Mouse (Mus musculus): ENCODE data around the gene Pax2. TPM values are rescaled to one million over a fixed set of nuclear protein-coding genes. Genes with fewer than 3 reads are reported as not detected.
A peak's percentile ranks its signal among the peaks of the same experiment; 100 is the strongest.

Pax2 gene
- polyA plus RNA-seq, 1 experiment from 2014 or later: not detected

GRCm38 (mm10) chr19:44745741-44746140 lies 10.1 kb upstream of the Pax2 start:
- ATAC-seq (replicated peaks; ENCODE audit: extremely low read depth, insufficient read depth, low FRiP score): no peak
- no peak overlapping the region for H3K4me3 ChIP-seq (ENCODE audit: low read length)
- WGBS: 11% methylated on average over 5 of the region's 6 CpGs
- H3K27ac ChIP-seq (ENCODE audit: low read length): no peak overlapping the region
- no peaks in the 10 kb centered on the region for H3K36me3 ChIP-seq (ENCODE audit: control insufficient read depth, insufficient read depth)
- H3K4me2 ChIP-seq (ENCODE audit: low read depth, low read length): no peak overlapping the region
- H3K27me3 ChIP-seq (ENCODE audit: control insufficient read depth, insufficient read depth, low read length): peaks cover 95% of the 10 kb centered on the region
- no peaks in the 10 kb centered on the region for H3K9me3 ChIP-seq (replicated peaks; ENCODE audit: control insufficient read depth, low read length)
- peaks cover 15% of the 10 kb centered on the region for H3K4me1 ChIP-seq (ENCODE audit: control insufficient read depth, insufficient read depth, low read length)
- H3K9ac ChIP-seq (ENCODE audit: low read length): no peak overlapping the region

- Histone ChIP-seq H3K4me1 (ENCODE audit: control insufficient read depth, insufficient read depth, low read length) (peaks cover 8% of the 10 kb centered on the region), H3K27ac (ENCODE audit: low read length) (no peak overlapping the region), H3K9me3 (replicated peaks; ENCODE audit: control insufficient read depth, low read length) (no peaks in the 10 kb centered on the region), H3K27me3 (ENCODE audit: control insufficient read depth, insufficient read depth, low read length) (peaks cover 94% of the 10 kb centered on the region), H3K4me2 (ENCODE audit: low read depth, low read length) (no peak overlapping the region; the same call in 1 of the 2 replicates), H3K9ac (ENCODE audit: low read length) (no peak overlapping the region), H3K36me3 (ENCODE audit: control insufficient read depth, insufficient read depth) (no peaks in the 10 kb centered on the region), H3K4me3 (ENCODE audit: low read length) (peak overlapping the region; percentile 28)
- 2% methylated on average over 41 of the region's 42 CpGs for WGBS
- ATAC-seq (replicated peaks; ENCODE audit: extremely low read depth, insufficient read depth, low FRiP score): no peak
Measured at GRCm38 (mm10) chr19:44746541-44747024, 9.3 kb upstream of the Pax2 start.

- H3K9me3 ChIP-seq (replicated peaks; ENCODE audit: control insufficient read depth, low read length): no peaks in the 10 kb centered on the region
- 13% methylated on average over 4 of the region's 4 CpGs for WGBS
- H3K9ac ChIP-seq (ENCODE audit: low read length): no peak overlapping the region
- no peak overlapping the region for H3K4me3 ChIP-seq (ENCODE audit: low read length)
- no peak overlapping the region for H3K4me2 ChIP-seq (ENCODE audit: low read depth, low read length)
- no peak for ATAC-seq (replicated peaks; ENCODE audit: extremely low read depth, insufficient read depth, low FRiP score)
- H3K36me3 ChIP-seq (ENCODE audit: control insufficient read depth, insufficient read depth): no peaks in the 10 kb centered on the region
- no peaks in the 10 kb centered on the region for H3K4me1 ChIP-seq (ENCODE audit: control insufficient read depth, insufficient read depth, low read length)
- H3K27ac ChIP-seq (ENCODE audit: low read length): no peak overlapping the region
- peaks cover 94% of the 10 kb centered on the region for H3K27me3 ChIP-seq (ENCODE audit: control insufficient read depth, insufficient read depth, low read length)
Measured at GRCm38 (mm10) chr19:44747471-44747870, 8.4 kb upstream of the Pax2 start.

GRCm38 (mm10) chr19:44748271-44748670 lies 7.6 kb upstream of the Pax2 start:
- H3K9me3 ChIP-seq (replicated peaks; ENCODE audit: control insufficient read depth, low read length): no peaks in the 10 kb centered on the region
- H3K4me3 ChIP-seq (ENCODE audit: low read length): no peak overlapping the region
- WGBS: 8% methylated on average over 5 of the region's 5 CpGs
- H3K9ac ChIP-seq (ENCODE audit: low read length): no peak overlapping the region
- ATAC-seq (replicated peaks; ENCODE audit: extremely low read depth, insufficient read depth, low FRiP score): no peak
- H3K27ac ChIP-seq (ENCODE audit: low read length): no peak overlapping the region
- peaks cover 95% of the 10 kb centered on the region for H3K27me3 ChIP-seq (ENCODE audit: control insufficient read depth, insufficient read depth, low read length)
- H3K36me3 ChIP-seq (ENCODE audit: control insufficient read depth, insufficient read depth): no peaks in the 10 kb centered on the region
- H3K4me1 ChIP-seq (ENCODE audit: control insufficient read depth, insufficient read depth, low read length): no peaks in the 10 kb centered on the region
- H3K4me2 ChIP-seq (ENCODE audit: low read depth, low read length): no peak overlapping the region

GRCm38 (mm10) chr19:44749061-44749990 lies 6.5 kb upstream of the Pax2 start:
- H3K27me3 ChIP-seq (ENCODE audit: control insufficient read depth, insufficient read depth, low read length): peaks cover 95% of the 10 kb centered on the region
- ATAC-seq (replicated peaks; ENCODE audit: extremely low read depth, insufficient read depth, low FRiP score): no peak
- no peak overlapping the region for H3K4me2 ChIP-seq (ENCODE audit: low read depth, low read length)
- H3K4me3 ChIP-seq (ENCODE audit: low read length): no peak overlapping the region
- H3K9me3 ChIP-seq (replicated peaks; ENCODE audit: control insufficient read depth, low read length): no peaks in the 10 kb centered on the region
- no peak overlapping the region for H3K27ac ChIP-seq (ENCODE audit: low read length)
- H3K4me1 ChIP-seq (ENCODE audit: control insufficient read depth, insufficient read depth, low read length): no peaks in the 10 kb centered on the region
- H3K9ac ChIP-seq (ENCODE audit: low read length): no peak overlapping the region
- H3K36me3 ChIP-seq (ENCODE audit: control insufficient read depth, insufficient read depth): no peaks in the 10 kb centered on the region
- 4% methylated on average over 18 of the region's 18 CpGs for WGBS

GRCm38 (mm10) chr19:44750051-44751041 lies 5.5 kb upstream of the Pax2 start:
- peaks cover 94% of the 10 kb centered on the region for H3K27me3 ChIP-seq (ENCODE audit: control insufficient read depth, insufficient read depth, low read length)
- H3K4me3 ChIP-seq (ENCODE audit: low read length): peak overlapping the region; percentile 5; the same call in 1 of the 2 replicates
- 0 out of 2 replicates have a peak, but pooled peaks cover 2% of the 10 kb centered on the region for H3K4me1 ChIP-seq (ENCODE audit: control insufficient read depth, insufficient read depth, low read length)
- no peak for ATAC-seq (replicated peaks; ENCODE audit: extremely low read depth, insufficient read depth, low FRiP score)
- H3K27ac ChIP-seq (ENCODE audit: low read length): no peak overlapping the region
- no peak overlapping the region for H3K9ac ChIP-seq (ENCODE audit: low read length)
- H3K4me2 ChIP-seq (ENCODE audit: low read depth, low read length): peak overlapping the region; percentile 32; the same call in 1 of the 2 replicates
- WGBS: under 1% methylated on average over 42 of the region's 42 CpGs
- H3K9me3 ChIP-seq (replicated peaks; ENCODE audit: control insufficient read depth, low read length): no peaks in the 10 kb centered on the region
- H3K36me3 ChIP-seq (ENCODE audit: control insufficient read depth, insufficient read depth): no peaks in the 10 kb centered on the region

- H3K27ac ChIP-seq (ENCODE audit: low read length): no peak overlapping the region
- H3K4me2 ChIP-seq (ENCODE audit: low read depth, low read length): no peak overlapping the region
- no peaks in the 10 kb centered on the region for H3K36me3 ChIP-seq (ENCODE audit: control insufficient read depth, insufficient read depth)
- no peaks in the 10 kb centered on the region for H3K9me3 ChIP-seq (replicated peaks; ENCODE audit: control insufficient read depth, low read length)
- H3K9ac ChIP-seq (ENCODE audit: low read length): no peak overlapping the region
- ATAC-seq (replicated peaks; ENCODE audit: extremely low read depth, insufficient read depth, low FRiP score): no peak
- WGBS: 2% methylated on average over 9 of the region's 9 CpGs
- H3K27me3 ChIP-seq (ENCODE audit: control insufficient read depth, insufficient read depth, low read length): peaks cover 94% of the 10 kb centered on the region
- peaks cover 8% of the 10 kb centered on the region for H3K4me1 ChIP-seq (ENCODE audit: control insufficient read depth, insufficient read depth, low read length)
- no peak overlapping the region for H3K4me3 ChIP-seq (ENCODE audit: low read length)
Measured at GRCm38 (mm10) chr19:44751042-44751441, 4.8 kb upstream of the Pax2 start.

- peaks cover 94% of the 10 kb centered on the region for H3K27me3 ChIP-seq (ENCODE audit: control insufficient read depth, insufficient read depth, low read length)
- H3K27ac ChIP-seq (ENCODE audit: low read length): no peak overlapping the region
- H3K9me3 ChIP-seq (replicated peaks; ENCODE audit: control insufficient read depth, low read length): no peaks in the 10 kb centered on the region
- no peak overlapping the region for H3K4me3 ChIP-seq (ENCODE audit: low read length)
- H3K4me2 ChIP-seq (ENCODE audit: low read depth, low read length): no peak overlapping the region
- H3K9ac ChIP-seq (ENCODE audit: low read length): no peak overlapping the region
- no peaks in the 10 kb centered on the region for H3K36me3 ChIP-seq (ENCODE audit: control insufficient read depth, insufficient read depth)
- WGBS: 9% methylated on average over 3 of the region's 3 CpGs
- no peak for ATAC-seq (replicated peaks; ENCODE audit: extremely low read depth, insufficient read depth, low FRiP score)
- peaks cover 13% of the 10 kb centered on the region for H3K4me1 ChIP-seq (ENCODE audit: control insufficient read depth, insufficient read depth, low read length)
Measured at GRCm38 (mm10) chr19:44751551-44751950, 4.3 kb upstream of the Pax2 start.

All from heart, embryonic 16.5 days (tissue).